Mouse (Mus musculus) cortical plate, adult 2 months (tissue): ENCODE measurements around the gene Pdcd7. TPM values are rescaled to one million over a fixed set of nuclear protein-coding genes. Genes with fewer than 3 reads are reported as not detected.

Experiments used
- H3K27ac ChIP-seq: fragments of 200-500 bp; 2 replicates; pipeline ENCODE4 v1.5.1; 2012; ENCODE audit warnings: low read length, control low read depth, inconsistent platforms; ENCODE audit not compliant: insufficient read depth
- H3K4me1 ChIP-seq: fragments of 200-500 bp; 2 replicates; pipeline ENCODE4 v1.6.1; 2011; ENCODE audit warnings: low read length; ENCODE audit not compliant: control insufficient read depth, insufficient read depth
- H3K4me3 ChIP-seq: fragments of 200-500 bp; 2 replicates; pipeline ENCODE4 v1.5.1; 2011; ENCODE audit warnings: mild to moderate bottlenecking, low read length, control low read depth; ENCODE audit not compliant: insufficient read depth
- CTCF ChIP-seq: fragments of 200-500 bp; IDR thresholded peaks from 2 replicates; pipeline ENCODE4 v1.5.1; 2011; ENCODE audit warnings: mild to moderate bottlenecking, control low read depth, low read length; ENCODE audit not compliant: insufficient read depth; ENCODE audit errors: extremely low read depth
- POLR2A ChIP-seq: fragments of 200-500 bp; IDR thresholded peaks from 2 replicates; pipeline ENCODE4 v1.6.1; 2011; ENCODE audit warnings: mild to moderate bottlenecking, low read length, control low read depth; ENCODE audit not compliant: insufficient read depth; ENCODE audit errors: extremely low read depth
- polyA plus RNA-seq: library from polyadenylated mRNA; depleted of rRNA; stranded (reverse); fragments of >200 nt; gene quantifications from 2 replicates; pipeline ENCODE4 v1.2.3, GENCODE M21; 2012; rRNA removed

Gene Pdcd7
- polyA plus RNA-seq, 1 experiment = 16.1 TPM

- no peak overlapping the region for H3K4me3 ChIP-seq
- H3K4me1 ChIP-seq = peaks cover under 1% of the 10 kb centered on the region; the same call in 1 of the 2 replicates
- TF ChIP-seq POLR2A = no peak
- TF ChIP-seq CTCF = no peak
- H3K27ac ChIP-seq = no peak overlapping the region
Observed at GRCm38 (mm10) chr9:65408871-65409295, 63.0 kb downstream of the Pdcd7 start.

Other genes starting within 250 kb of the Pdcd7 start
- gene Igdcc4, start 244.6 kb upstream of the Pdcd7 start, polyA plus RNA-seq = 27.2 and 27.9 TPM in 2 replicates
- 1.3 and 2.0 TPM in 2 replicates for gene Igdcc3, start 204.9 kb upstream of the Pdcd7 start, polyA plus RNA-seq
- 4.1 and 4.2 TPM in 2 replicates for gene Parp16, start 150.8 kb upstream of the Pdcd7 start, polyA plus RNA-seq
- gene Cilp, start 80.9 kb upstream of the Pdcd7 start, polyA plus RNA-seq = 0.02 and 0.04 TPM in 2 replicates
- gene Clpx, start 51.8 kb upstream of the Pdcd7 start, polyA plus RNA-seq = 19.2 and 19.9 TPM in 2 replicates
- gene Ubap1l, start 14.9 kb downstream of the Pdcd7 start, polyA plus RNA-seq = 6.5 and 7.7 TPM in 2 replicates
- 0.17 and 0.34 TPM in 2 replicates for gene Kbtbd13, start 45.5 kb downstream of the Pdcd7 start, polyA plus RNA-seq
- 4.4 and 4.8 TPM in 2 replicates for gene Rasl12, start 52.4 kb downstream of the Pdcd7 start, polyA plus RNA-seq
- not detected in 2 replicates for gene Slc51b, start 76.9 kb downstream of the Pdcd7 start, polyA plus RNA-seq
- gene Mtfmt, start 89.7 kb downstream of the Pdcd7 start, polyA plus RNA-seq = 19.0 and 20.4 TPM in 2 replicates
- gene Spg21, start 114.8 kb downstream of the Pdcd7 start, polyA plus RNA-seq = 25.4 and 25.5 TPM in 2 replicates
- 1.4 and 1.8 TPM in 2 replicates for gene Ankdd1a, start 174.1 kb downstream of the Pdcd7 start, polyA plus RNA-seq
- gene Plekho2, start 233.9 kb downstream of the Pdcd7 start, polyA plus RNA-seq = 15.3 and 15.4 TPM in 2 replicates
- gene Pif1, start 241.1 kb downstream of the Pdcd7 start, polyA plus RNA-seq = 0.11 and 0.23 TPM in 2 replicates